ENCODE assay signal across 9 mouse cellular contexts in the genomic region with DNA sequence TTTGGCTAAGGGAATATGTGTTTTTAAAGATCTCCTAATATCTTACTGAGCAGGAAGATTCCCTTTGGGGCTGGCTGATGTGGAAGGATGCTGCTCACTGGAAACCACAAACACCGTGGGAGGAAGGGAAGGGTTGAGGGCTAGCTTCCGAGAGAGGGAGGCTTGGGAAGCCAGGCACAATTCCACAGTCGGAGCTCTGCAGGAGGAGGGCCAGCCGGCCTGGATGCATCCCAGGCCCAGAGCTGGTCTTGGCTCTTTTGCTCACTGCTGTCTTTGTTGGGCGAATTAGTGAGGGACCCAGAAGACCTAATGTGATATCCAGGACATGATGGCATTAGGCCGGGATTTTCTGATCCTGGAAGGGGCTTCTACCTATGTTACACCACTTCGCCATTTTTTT. TPM values are rescaled to one million over a fixed set of nuclear protein-coding genes. Genes with fewer than 3 reads are reported as not detected.
DNase-seq lines count a peak whose midpoint lies in the region; ATAC-seq lines count a peak whose summit lies in the region.
"Had no signal": no experiment of that assay in that cellular context is flagged by ENCODE, and none has a peak within 500 bp of the region (broad histone marks: within the 10 kb centered on the region; RNA-seq: fewer than 3 reads in every experiment).

No protein-coding gene starts in this region.

- H3K4me1 ChIP-seq in erythroblast, embryonic 14.5 days (ENCODE audit: control insufficient read depth) = peaks cover 100% of the 10 kb centered on the region
- H3K4me1 ChIP-seq in midbrain, embryonic 16.5 days (ENCODE audit: control insufficient read depth, insufficient read depth, low read length) = peaks cover 27% of the 10 kb centered on the region
- peaks cover 19% of the 10 kb centered on the region for H3K4me1 ChIP-seq in midbrain, embryonic 14.5 days (ENCODE audit: control insufficient read depth, insufficient read depth, low read length)
- peaks cover 98% of the 10 kb centered on the region for H3K4me1 ChIP-seq in liver, embryonic 15.5 days (replicated peaks)

- DNase-seq in midbrain, embryonic 14.5 days = no peak
- DNase-seq in gastrocnemius, postnatal 25 days = peak; percentile 73
- no peak for DNase-seq in thymus, postnatal 36 days
- no peak for DNase-seq in urinary bladder, adult 18-20 months (ENCODE audit: low spot score in 2 of 2)
- DNase-seq: kidney, adult 8-10 months had no signal

- peak overlapping the region; percentile 100 for H3K4me3 ChIP-seq in erythroblast, embryonic 14.5 days (replicated peaks)
- no peak overlapping the region for H3K4me3 ChIP-seq in midbrain, embryonic 16.5 days (ENCODE audit: low read depth, low read length)
- H3K4me3 ChIP-seq in midbrain, embryonic 14.5 days (replicated peaks; ENCODE audit: low read depth, low read length) = no peak overlapping the region
- H3K4me3 ChIP-seq in liver, embryonic 15.5 days (replicated peaks) = peak overlapping the region; percentile 45

- H3K27ac ChIP-seq in midbrain, embryonic 16.5 days (ENCODE audit: low read length) = 0 out of 2 replicates have a peak overlapping the region, but pooled peaks have one; percentile 4
- no peak overlapping the region for H3K27ac ChIP-seq in midbrain, embryonic 14.5 days (replicated peaks; ENCODE audit: low read depth, low read length)
- H3K27ac ChIP-seq in liver, embryonic 15.5 days (replicated peaks) = peak overlapping the region; percentile 99

- H3K9ac ChIP-seq in midbrain, embryonic 16.5 days (ENCODE audit: low read depth, low read length) = no peak overlapping the region
- H3K9ac ChIP-seq in midbrain, embryonic 14.5 days (replicated peaks; ENCODE audit: low read length) = no peak overlapping the region
- H3K9ac ChIP-seq in liver, embryonic 15.5 days = peak overlapping the region; percentile 64

- no peaks in the 10 kb centered on the region; the same call in 1 of the 2 replicates for H3K27me3 ChIP-seq in erythroblast, embryonic 14.5 days (ENCODE audit: control insufficient read depth)
- H3K27me3 ChIP-seq in midbrain, embryonic 16.5 days (ENCODE audit: control insufficient read depth, insufficient read depth, low read depth, low read length) = no peaks in the 10 kb centered on the region
- H3K27me3 ChIP-seq in midbrain, embryonic 14.5 days (ENCODE audit: control insufficient read depth, insufficient read depth, low read length) = no peaks in the 10 kb centered on the region
- H3K27me3 ChIP-seq in liver, embryonic 15.5 days = 0 out of 2 replicates have a peak, but pooled peaks cover 5% of the 10 kb centered on the region

- H3K9me3 ChIP-seq in erythroblast, embryonic 14.5 days (ENCODE audit: control insufficient read depth, low read length) = no peaks in the 10 kb centered on the region
- H3K9me3 ChIP-seq in midbrain, embryonic 16.5 days (replicated peaks; ENCODE audit: control insufficient read depth, low read length, poor library complexity, severe bottlenecking) = no peaks in the 10 kb centered on the region
- no peaks in the 10 kb centered on the region for H3K9me3 ChIP-seq in midbrain, embryonic 14.5 days (ENCODE audit: control insufficient read depth, low read length)
- no peaks in the 10 kb centered on the region for H3K9me3 ChIP-seq in liver, embryonic 15.5 days (replicated peaks)

- 71% methylated on average over 7 of the region's 7 CpGs for WGBS in midbrain, embryonic 16.5 days
- 71% methylated on average over 7 of the region's 7 CpGs for WGBS in midbrain, embryonic 14.5 days
- WGBS in liver, embryonic 15.5 days (ENCODE audit: insufficient replicate concordance) = 74% methylated on average over 7 of the region's 7 CpGs

- no peak overlapping the region for H3K4me2 ChIP-seq in midbrain, embryonic 16.5 days (ENCODE audit: low read length)
- H3K4me2 ChIP-seq in midbrain, embryonic 14.5 days (ENCODE audit: low read length) = no peak overlapping the region
- peak overlapping the region; percentile 86 for H3K4me2 ChIP-seq in liver, embryonic 15.5 days

- peaks cover 97% of the 10 kb centered on the region for H3K36me3 ChIP-seq in erythroblast, embryonic 14.5 days (ENCODE audit: control insufficient read depth)
- no peaks in the 10 kb centered on the region for H3K36me3 ChIP-seq in midbrain, embryonic 16.5 days (ENCODE audit: control insufficient read depth, insufficient read depth, low read length)
- H3K36me3 ChIP-seq in midbrain, embryonic 14.5 days (ENCODE audit: control insufficient read depth, insufficient read depth, low read length) = no peaks in the 10 kb centered on the region
- peaks cover 3% of the 10 kb centered on the region; the same call in 1 of the 2 replicates for H3K36me3 ChIP-seq in liver, embryonic 15.5 days (replicated peaks)

- no peak for ATAC-seq in erythroblast, adult 5-6 weeks (replicated peaks; ENCODE audit: low FRiP score, poor library complexity, severe bottlenecking)
- no peak for ATAC-seq in midbrain, embryonic 16.5 days
- ATAC-seq in midbrain, embryonic 14.5 days (ENCODE audit: low FRiP score, low TSS enrichment) = no peak
- ATAC-seq in liver, embryonic 15.5 days (ENCODE audit: insufficient read depth) = no peak

RNA-seq across cellular contexts. Expression of a gene that starts 6.9 kb away (rescaled TPM):
- polyA plus RNA-seq in erythroblast, embryonic 14.5 days (2012) = 178 and 191 TPM in 2 replicates
- total RNA-seq in erythroblast, adult 5-6 weeks (2015; ENCODE audit: low replicate concordance) = 250 and 267 TPM in 2 replicates
- 332 and 572 TPM in 2 replicates for total RNA-seq in erythroblast, adult 5-6 weeks (2017; ENCODE audit: low replicate concordance)
- 46.1 and 52.7 TPM in 2 replicates for polyA plus RNA-seq in midbrain, embryonic 16.5 days (2015; fragmentation: Nextera tagmentation; extraction: Ambion mirVana)
- polyA plus RNA-seq in midbrain, embryonic 14.5 days (2014; fragmentation: Nextera tagmentation; extraction: Ambion mirVana) = 31.4 and 37.7 TPM in 2 replicates
- total RNA-seq in gastrocnemius, postnatal 25 days (2021) = 10 to 100 TPM; 63.0 to 69.6 TPM
- 106 and 117 TPM in 2 replicates for polyA plus RNA-seq in liver, embryonic 15.5 days (2015; fragmentation: Nextera tagmentation; extraction: Ambion mirVana)

Comparison
In these comparisons a context has a peak if more than half of its experiments do, and no peak if none do; other contexts are left out.
1. H3K4me3 ChIP-seq: peak in erythroblast, embryonic 14.5 days (single experiment) and liver, embryonic 15.5 days (single experiment); none in midbrain, embryonic 16.5 days (single experiment) and midbrain, embryonic 14.5 days (single experiment).